Mouse (Mus musculus): Measurements from ENCODE around the gene Krtap3-1. TPM values are rescaled to one million over a fixed set of nuclear protein-coding genes. Genes with fewer than 3 reads are reported as not detected.
"Not testable (repeated sequence)": the region's sequence is repeated elsewhere in the genome, so short reads cannot be mapped to it uniquely, and the experiment has no call there.

Gene Krtap3-1
- total RNA-seq (2015) = not detected in 2 replicates
- total RNA-seq (2017) = not detected in 2 replicates

DNA sequence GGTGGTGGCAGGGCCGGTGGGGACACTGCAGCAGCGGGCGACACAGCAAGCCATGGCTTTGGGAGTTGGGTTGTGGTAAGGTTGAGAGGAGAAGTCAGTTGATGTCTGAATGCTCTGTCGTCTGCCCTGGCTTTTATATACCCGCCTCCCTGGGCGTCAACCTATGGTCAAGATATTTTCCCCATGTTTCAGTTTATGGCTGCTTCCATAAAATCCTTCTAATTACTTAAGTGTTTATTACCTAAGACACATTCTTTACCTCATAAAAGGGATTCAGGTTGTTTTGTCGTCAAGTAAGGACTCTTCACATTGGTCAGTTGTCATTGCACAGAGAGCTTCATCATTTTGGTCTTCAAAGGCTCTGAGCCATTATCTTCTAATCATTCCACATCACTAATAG lies at the start of gene Krtap3-1:
Gene Krtap3-1, minus strand, starts transcription at position 101 of the 400 bp plus-strand sequence.
- ATAC-seq (replicated peaks; ENCODE audit: poor library complexity) = no peak

DNA sequence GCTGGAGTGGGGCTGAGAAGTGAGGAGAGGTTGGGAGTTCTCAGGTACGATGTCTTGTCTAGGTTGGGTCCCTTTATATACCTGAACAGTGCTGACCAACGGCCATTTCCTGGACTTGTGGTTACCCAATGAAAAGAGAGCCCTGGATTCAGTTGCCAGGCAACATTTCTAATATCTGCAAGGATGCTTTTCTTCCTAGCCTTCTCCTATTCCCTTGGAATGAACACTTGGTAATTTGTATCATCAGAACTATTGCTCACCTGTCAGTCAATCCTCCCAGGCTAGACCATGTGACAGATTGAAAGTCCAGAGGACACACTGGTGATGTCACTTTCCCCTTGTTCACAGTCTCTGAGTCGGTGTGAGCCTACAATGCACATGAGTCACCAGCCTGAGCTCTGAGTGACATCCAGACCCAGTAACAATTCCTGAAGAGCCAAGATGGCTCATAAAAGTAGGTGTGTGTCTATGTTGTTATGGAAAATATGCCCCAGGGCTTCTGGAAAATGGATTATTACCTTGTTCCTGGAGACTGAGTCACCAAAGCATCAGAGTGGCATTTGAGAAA lies 48.5 kb upstream of the Krtap3-1 start, which contains the start of gene Krtap2-4:
Gene Krtap2-4, minus strand, starts transcription at position 51 of the 568 bp plus-strand sequence.
- ATAC-seq (replicated peaks; ENCODE audit: poor library complexity) = no peak

DNA sequence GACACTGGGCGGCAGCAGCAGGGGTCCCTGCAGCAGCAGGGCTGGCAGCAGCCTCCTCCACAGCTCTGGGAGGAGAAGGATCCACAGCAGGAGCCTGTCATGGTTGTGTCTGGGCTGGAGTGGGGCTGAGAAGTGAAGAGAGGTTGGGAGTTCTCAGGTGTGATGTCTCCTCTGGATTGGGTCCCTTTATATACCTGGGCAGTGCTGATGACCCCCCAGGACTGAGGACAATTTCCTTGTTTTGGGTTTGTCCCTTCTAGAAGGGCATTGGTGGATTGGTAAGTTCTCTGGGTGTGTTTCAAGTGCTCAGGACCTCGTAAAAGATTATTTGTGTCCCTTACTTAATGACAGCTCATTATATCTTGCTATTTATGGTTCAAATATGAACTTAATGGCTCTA lies 43.7 kb upstream of the Krtap3-1 start, which contains the start of gene Gm11937:
Gene Gm11937, minus strand, starts transcription at position 101 of the 400 bp plus-strand sequence.
- not testable (repeated sequence) for ATAC-seq (replicated peaks; ENCODE audit: poor library complexity)

DNA sequence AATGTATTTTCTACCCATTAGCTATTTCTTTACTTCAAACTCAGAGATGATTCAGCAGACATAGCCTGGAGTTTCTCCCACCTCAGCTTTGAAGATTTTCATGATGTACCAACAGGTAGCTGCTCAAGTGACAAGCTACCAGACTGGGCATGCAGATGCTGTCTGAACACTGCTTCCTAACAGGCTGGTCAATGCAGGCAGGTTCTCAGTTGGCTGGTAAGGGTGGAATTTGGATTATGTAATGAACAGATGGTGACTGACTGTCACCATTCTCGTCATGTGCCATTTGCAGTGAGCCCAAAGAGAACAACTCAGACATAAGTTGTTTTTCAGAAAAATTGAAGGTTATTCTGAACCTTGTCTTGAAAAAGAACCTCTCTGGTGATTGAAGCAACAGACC lies 42.7 kb upstream of the Krtap3-1 start:
- ATAC-seq (replicated peaks; ENCODE audit: poor library complexity) = no peak

DNA sequence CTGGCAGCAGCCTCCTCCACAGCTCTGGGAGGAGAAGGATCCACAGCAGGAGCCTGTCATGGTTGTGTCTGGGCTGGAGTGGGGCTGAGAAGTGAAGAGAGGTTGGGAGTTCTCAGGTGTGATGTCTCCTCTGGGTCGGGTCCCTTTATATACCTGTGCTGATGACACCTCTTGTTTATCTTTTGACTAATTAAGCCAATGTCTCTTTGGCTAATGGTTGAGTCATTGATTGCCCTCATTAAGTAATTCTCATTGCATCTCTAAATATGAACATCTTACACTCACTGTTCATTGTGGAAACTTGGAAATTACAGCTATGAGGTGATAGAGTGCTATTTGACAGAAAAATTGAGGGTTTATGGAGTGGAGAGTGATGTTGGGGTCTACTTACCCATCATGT lies 36.8 kb upstream of the Krtap3-1 start, which contains the start of gene Gm11938:
Gene Gm11938, minus strand, starts transcription at position 101 of the 400 bp plus-strand sequence.
- not testable (repeated sequence) for ATAC-seq (replicated peaks; ENCODE audit: poor library complexity)

DNA sequence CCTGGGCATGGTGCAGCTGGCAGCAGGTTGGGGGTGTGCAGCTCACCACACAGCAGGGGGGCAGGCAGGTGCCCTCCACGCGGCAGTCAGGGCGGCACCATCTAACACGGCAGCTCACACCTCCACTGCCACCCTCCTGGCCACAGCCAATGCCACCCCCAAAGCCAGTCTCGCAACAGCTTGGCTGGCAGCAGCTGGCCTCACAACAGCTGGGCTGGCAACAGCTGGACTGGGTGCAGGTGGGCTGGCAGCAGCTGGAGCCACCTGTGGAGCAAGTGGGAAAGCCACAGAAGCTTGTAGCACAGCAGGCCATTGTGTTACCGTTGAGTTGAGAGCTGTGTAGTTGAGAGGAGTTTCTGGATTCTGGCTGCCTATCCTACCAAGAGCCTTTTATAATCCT lies 31.3 kb upstream of the Krtap3-1 start, which contains the start of gene Krtap9-3:
Gene Krtap9-3, minus strand, starts transcription at position 364 of the 400 bp plus-strand sequence.
- not testable (repeated sequence) for ATAC-seq (replicated peaks; ENCODE audit: poor library complexity)

DNA sequence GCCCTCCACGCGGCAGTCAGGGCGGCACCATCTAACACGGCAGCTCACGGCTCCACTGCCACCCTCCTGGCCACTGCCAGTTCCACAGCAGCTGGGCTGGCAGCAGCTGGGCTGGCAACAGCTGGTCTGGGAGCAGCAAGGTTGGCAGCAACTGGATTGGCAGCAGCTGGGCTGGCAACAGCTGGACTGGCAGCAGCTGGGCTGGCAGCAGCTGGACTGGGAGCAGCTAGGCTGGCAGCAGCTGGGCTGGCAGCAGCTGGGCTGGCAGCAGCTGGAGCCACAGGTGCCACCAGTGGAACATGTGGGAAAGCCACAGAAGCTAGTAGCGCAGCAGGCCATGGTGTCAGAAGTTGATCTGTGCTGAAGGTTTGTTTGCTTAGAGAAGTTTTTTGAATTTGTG lies 24.6 kb upstream of the Krtap3-1 start, which contains the start of gene Krtap1-3:
Gene Krtap1-3, minus strand, starts transcription at position 359 of the 400 bp plus-strand sequence.
- ATAC-seq (replicated peaks; ENCODE audit: poor library complexity) = no peak

DNA sequence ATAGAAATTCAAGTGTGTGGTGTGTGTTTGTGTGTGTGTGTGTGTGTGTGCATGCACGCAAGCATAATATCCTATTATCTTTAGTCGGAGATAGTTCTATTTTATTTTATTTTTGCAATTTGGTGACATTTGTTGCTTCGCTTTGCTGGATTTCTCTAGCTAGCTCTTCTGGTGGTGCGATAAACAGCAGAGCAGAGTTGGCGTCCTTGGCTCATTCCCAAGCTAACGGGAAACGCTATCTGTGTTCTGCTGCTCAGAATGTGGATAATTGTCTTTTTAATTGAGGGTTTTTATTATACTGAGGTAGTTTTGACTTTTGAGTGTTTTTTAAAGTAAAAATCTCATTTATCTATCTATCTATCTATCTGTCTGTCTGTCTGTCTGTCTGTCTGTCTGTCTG lies 18.7 kb upstream of the Krtap3-1 start:
- no peak for ATAC-seq (replicated peaks; ENCODE audit: poor library complexity)

DNA sequence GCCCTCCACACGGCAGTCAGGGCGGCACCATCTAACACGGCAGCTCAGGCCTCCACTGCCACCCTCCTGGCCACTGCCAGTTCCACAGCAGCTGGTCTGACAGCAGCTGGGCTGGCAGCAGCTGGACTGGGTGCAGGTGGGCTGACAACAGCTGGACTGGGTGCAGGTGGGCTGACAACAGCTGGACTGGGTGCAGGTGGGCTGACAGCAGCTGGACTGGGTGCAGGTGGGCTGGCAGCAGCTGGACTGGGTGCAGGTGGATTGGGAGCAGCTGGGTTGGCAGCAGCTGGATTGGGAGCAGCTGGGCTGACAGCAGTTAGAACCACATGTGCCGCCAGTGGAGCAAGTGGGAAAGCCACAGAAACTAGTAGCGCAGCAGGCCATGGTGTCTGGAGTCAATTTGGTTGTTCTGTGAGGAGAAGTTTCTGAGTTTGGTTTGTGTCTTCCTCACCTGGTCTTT lies 16.8 kb upstream of the Krtap3-1 start, which contains the start of gene Krtap1-4:
Gene Krtap1-4, minus strand, starts transcription at position 410 of the 460 bp plus-strand sequence.
- no peak for ATAC-seq (replicated peaks; ENCODE audit: poor library complexity)

DNA sequence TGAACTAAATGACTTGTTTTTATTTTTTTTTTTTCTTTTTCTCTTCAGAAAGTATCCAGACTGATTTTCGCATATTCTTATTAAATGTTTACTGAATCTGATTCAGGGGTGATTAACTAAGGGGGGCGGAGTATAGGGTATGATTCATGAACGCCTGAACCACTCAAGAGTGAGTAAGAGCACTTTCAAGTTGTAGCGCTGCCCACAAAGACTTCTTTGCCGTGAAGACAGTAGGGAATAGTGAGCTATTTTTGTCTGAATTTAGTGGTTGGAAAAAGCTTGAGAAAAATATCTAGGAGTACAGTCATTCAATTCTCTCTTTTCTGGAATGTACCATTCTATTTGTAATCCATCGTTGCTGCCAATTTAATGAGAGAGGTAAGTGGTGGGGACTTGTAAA lies 15.1 kb upstream of the Krtap3-1 start:
- ATAC-seq (replicated peaks; ENCODE audit: poor library complexity) = no peak

DNA sequence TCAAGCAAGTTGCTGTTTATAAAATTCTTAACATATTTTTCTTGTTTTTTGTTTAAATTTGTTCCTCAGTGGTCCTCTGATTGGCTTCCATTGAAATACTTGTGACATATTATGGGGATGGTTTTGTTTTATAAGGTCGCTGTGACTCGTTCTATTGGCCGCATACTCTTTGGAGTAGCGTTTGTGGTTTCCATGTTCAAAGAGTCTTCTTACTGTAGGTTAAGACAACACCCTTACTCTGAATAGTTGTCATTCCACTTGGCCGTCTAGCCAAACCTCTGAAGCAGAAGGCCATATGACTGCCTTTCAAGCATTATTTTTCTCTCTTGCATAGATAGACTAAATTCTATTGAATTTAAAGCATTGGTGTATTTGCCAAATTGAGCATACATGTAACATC lies 14.6 kb upstream of the Krtap3-1 start:
- ATAC-seq (replicated peaks; ENCODE audit: poor library complexity) = no peak

DNA sequence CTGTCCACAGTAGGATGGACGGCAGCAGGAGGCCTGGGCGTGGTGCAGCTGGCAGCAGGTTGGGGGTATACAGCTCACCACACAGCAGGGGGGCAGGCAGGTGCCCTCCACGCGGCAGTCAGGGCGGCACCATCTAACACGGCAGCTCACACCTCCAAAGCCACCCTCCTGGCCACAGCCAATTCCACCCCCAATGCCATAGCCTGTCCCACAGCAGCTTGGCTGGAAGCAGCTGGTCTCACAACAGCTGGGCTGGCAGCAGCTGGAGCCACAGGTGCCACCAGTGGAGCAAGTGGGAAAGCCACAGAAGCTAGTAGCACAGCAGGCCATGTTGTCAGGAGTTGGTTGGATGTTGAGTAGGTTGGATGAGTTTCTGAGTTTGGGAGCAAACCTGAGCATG lies 14.2 kb upstream of the Krtap3-1 start, which contains the start of gene Krtap1-5:
Gene Krtap1-5, minus strand, starts transcription at position 381 of the 400 bp plus-strand sequence.
- ATAC-seq (replicated peaks; ENCODE audit: poor library complexity) = no peak

DNA sequence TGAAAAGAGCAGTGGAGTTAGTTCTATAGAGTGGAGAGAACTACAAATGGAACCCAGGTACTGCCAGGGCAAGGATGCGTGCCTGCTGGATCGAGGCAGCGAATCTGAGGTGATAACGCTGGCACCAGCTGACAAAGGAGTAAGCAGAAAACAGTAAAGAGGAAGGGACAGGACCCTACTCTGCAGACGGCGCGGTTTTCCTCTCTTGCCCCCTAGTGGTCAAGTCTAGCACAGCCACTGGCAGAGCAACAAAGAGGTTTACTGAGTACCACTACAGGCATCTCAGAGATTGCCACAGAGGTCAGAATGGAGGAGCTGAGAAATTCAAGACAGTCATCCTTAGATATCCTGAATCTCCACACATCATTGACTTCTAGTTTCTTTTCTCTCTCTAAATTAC lies 7.7 kb upstream of the Krtap3-1 start:
- peak; percentile 92 for ATAC-seq (replicated peaks; ENCODE audit: poor library complexity)

DNA sequence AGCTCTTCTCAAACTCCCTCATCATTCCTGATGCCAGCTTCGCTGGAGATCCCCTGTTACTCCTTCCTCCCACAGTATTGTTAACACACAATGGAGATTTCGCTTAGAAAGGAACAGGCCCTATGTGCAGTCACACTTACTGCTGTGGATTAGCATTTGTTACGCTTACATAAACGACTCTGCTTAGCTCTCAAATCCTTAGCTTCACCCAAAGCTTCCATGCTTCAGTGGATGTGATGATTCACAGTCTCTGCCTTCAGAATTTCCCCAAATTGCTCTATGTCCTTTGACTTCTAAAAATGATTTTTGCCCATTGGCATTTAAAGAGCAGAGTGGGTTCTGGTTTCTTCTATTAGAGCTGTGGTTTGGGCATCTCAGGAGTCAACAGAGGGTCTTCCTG lies 6.7 kb upstream of the Krtap3-1 start:
- ATAC-seq (replicated peaks; ENCODE audit: poor library complexity) = no peak

DNA sequence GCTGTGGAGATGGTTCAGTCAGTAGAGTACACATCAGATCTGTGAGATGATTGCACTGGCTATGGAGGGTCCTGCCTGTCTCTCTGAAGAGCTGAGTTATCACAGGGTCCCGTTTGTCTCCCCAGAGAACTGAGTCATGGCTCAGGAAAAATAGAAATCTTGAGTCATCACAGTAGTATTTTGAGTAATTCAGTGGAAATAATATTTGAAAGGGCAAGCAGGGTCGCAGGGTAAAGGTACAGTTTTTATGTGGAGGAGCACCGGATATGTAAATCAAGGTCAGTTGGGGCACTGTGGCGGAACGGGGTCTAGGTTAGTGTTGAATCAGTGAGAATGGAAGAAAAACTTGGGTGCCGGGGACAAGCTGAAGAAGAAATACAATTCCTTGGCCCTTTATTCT lies 3.9 kb downstream of the Krtap3-1 start:
- ATAC-seq (replicated peaks; ENCODE audit: poor library complexity) = no peak

DNA sequence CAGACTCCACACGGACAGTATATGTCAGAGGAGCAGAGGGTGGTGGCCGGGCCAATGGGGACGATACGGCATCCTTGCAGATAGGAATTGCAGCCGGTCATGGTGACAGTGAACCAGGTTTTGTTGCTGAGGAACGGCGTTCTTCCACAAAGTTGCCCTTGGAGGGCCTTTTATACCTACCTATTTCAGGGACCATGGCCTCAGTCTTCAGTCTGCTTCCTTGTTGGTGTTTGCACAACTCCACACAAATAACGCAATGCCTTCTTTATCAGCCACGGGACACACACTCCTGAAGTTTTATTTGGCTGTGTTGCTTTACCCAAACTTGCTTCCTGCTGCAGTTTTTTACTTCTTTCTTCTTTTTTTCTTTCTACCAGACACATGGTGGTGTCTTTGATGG lies 7.1 kb downstream of the Krtap3-1 start, which contains the start of gene Gm11939:
Gene Gm11939, minus strand, starts transcription at position 101 of the 400 bp plus-strand sequence.
- ATAC-seq (replicated peaks; ENCODE audit: poor library complexity) = no peak

DNA sequence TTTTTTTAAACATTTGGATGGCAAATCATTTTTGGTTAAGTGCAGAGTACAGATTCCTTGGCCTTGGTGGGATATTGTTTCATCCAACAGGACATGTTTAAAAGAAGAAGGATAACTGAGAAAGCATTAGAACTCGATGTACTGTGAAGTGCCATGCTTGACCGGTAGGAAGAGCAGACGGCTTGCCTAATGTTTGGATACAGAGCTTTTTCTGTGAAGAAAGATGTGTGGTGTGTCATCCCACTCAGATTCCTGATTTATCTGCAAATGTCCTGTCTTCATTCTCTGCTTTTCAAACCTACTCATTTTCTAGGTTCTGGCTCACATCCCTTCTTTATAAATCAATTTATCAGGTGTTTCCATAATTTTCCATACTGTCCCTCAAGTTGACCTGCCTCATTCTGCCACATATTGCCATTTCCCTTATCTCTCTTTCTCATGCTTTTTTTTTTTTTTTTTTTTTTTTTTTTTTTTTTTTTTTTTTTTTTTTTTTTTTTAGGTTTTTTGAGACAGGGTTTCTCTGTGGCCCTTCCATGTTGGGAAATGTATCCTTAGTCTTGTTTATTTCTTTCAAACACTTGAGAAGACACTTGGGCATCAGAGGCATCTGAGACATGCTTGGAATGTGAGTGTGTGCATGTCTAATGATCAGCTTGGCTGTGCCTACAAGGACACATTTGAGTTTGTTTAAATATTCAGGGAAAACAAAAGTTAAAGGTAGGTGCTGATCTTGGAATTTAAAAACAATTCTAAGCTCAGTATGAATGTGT lies 8.3 kb downstream of the Krtap3-1 start:
- ATAC-seq (replicated peaks; ENCODE audit: poor library complexity) = no peak

DNA sequence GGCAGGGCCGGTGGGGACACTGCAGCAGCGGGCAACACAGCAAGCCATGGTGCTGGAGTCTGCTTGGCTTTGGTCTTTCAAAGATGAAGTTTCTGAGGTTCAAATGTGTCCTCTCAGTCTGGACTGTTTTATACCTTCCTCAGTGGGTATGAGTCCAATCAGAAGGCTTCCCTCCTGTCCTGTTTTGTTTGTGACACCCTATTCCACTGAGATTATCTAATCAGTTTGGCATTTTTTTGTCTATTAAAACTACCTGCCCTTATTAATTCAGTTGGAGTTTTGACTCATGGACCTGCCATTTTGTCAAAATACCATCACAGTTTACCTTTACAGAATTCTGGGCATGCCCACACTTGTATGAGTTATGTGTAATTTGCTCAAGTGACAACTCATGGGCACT lies 9.7 kb downstream of the Krtap3-1 start, which contains the start of gene Krtap3-2:
Gene Krtap3-2, minus strand, starts transcription at position 101 of the 400 bp plus-strand sequence.
- ATAC-seq (replicated peaks; ENCODE audit: poor library complexity) = no peak

DNA sequence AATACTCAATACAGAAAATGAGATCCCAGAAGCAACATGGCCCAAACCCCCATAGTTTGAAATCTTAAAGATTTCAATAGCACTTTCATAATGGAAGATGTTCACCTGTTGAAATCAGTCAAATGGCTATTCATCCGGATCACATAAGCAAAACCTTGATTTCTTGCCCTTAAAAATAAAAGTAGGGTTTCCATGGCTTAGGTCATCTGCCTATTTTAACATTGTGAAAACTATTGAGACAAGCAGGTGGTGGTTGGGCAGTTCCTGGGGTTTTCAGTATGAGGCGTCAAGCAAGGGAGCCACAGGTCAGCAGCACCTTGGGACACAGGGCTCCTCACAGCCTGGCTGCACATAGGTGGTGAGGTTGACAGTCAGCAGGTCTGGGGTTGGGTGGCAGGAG lies 10.2 kb downstream of the Krtap3-1 start:
- no peak for ATAC-seq (replicated peaks; ENCODE audit: poor library complexity)

DNA sequence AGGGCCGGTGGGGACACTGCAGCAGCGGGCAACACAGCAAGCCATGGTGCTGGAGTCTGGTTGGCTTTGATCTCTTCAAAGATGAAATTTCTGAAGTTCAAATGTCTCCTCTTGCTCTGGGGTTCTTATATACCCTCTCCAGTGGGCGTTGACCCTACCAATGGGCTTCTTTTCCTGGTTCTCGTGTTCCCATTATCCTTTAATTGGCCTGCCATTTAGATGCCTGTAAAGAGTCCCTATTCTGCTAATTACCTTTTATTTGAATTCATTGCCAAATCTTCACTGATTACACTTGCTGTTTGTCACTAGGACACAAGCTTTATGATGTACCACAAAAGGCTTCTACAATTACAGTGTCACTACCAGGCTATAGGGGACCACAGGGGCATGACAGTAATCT lies 15.7 kb downstream of the Krtap3-1 start, which contains the start of gene Krtap3-3:
Gene Krtap3-3, minus strand, starts transcription at position 101 of the 400 bp plus-strand sequence.
- ATAC-seq (replicated peaks; ENCODE audit: poor library complexity) = no peak

DNA sequence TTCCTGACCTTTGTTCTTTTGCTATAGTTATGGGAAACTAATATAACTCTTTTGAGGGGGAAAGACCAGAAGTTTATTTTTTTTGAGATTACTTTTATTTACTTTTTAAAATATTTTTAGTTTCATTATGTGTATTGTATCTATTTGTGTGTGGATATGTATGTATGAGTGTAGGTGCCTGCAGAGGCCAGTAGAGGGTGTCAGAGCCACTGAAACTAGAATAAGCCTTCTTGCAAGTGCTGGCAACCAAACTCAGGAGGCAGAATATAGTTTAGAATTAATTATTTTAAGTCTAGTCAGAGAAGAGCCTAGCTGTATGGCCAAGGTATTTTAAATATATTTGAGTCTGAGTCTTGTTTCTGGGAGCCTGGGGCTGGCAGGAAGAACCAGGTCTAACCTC lies 18.5 kb downstream of the Krtap3-1 start:
- no peak for ATAC-seq (replicated peaks; ENCODE audit: poor library complexity)
